Mouse (Mus musculus): ENCODE data around the gene Crot. TPM values are rescaled to one million over a fixed set of nuclear protein-coding genes. Genes with fewer than 3 reads are reported as not detected.
"Not testable (repeated sequence)": the region's sequence is repeated elsewhere in the genome, so short reads cannot be mapped to it uniquely, and the experiment has no call there.

Gene Crot
- total RNA-seq, 2 experiments from 2014 or later, result 22.6 to 25.4 TPM

GRCm38 (mm10) chr5:8995966-8996685 is 998 bp downstream of the Crot start:
- no peak for DNase-seq

GRCm38 (mm10) chr5:8991626-8992025 is 5.5 kb downstream of the Crot start:
- DNase-seq, result no peak

GRCm38 (mm10) chr5:8990526-8990925 is 6.6 kb downstream of the Crot start:
- no peak for DNase-seq

- DNase-seq, result no peak
These were observed 9.2 kb downstream of the Crot start for GRCm38 (mm10) chr5:8987925-8988324.

- DNase-seq, result no peak
These were observed 11.7 kb downstream of the Crot start for GRCm38 (mm10) chr5:8985470-8985869.

GRCm38 (mm10) chr5:8974721-8975120 is 22.4 kb downstream of the Crot start:
- no peak for DNase-seq

GRCm38 (mm10) chr5:8972355-8972754 is 24.8 kb downstream of the Crot start:
- no peak for DNase-seq

GRCm38 (mm10) chr5:8970694-8971093 is 26.4 kb downstream of the Crot start:
- DNase-seq, result no peak

GRCm38 (mm10) chr5:8964487-8964886 is 32.6 kb downstream of the Crot start:
- no peak for DNase-seq

GRCm38 (mm10) chr5:8960534-8960933 is 36.6 kb downstream of the Crot start:
- DNase-seq, result no peak

- no peak for DNase-seq
These were observed 41.6 kb downstream of the Crot start for GRCm38 (mm10) chr5:8955544-8955943.

- DNase-seq, result no peak
These were observed 43.5 kb downstream of the Crot start for GRCm38 (mm10) chr5:8953660-8954059.

- DNase-seq, result no peak
These were observed 49.6 kb downstream of the Crot start for GRCm38 (mm10) chr5:8947423-8948110.

- DNase-seq, result no peak
These were observed 53.3 kb downstream of the Crot start for GRCm38 (mm10) chr5:8943836-8944235.

- DNase-seq, result not testable (repeated sequence)
These were observed 55.9 kb downstream of the Crot start for GRCm38 (mm10) chr5:8941266-8941665.

GRCm38 (mm10) chr5:8937965-8938364 is 59.2 kb downstream of the Crot start:
- DNase-seq, result no peak

GRCm38 (mm10) chr5:8928440-8928839 is 68.7 kb downstream of the Crot start:
- no peak for DNase-seq

- no peak for DNase-seq
These were observed 80.1 kb downstream of the Crot start for GRCm38 (mm10) chr5:8917069-8917468.

GRCm38 (mm10) chr5:8916400-8916799 is 80.7 kb downstream of the Crot start:
- DNase-seq, result no peak

Other genes with a start within 250 kb of the Crot start
- 1 to 10 TPM; 3.3 to 3.5 TPM for gene Abcb1b, start 199.2 kb downstream of the Crot start, total RNA-seq (2021)
- gene Abcb4, start 103.6 kb downstream of the Crot start, total RNA-seq (2021), result 1 to 10 TPM; 4.6 to 7.0 TPM
- gene Tmem243, start 103.3 kb upstream of the Crot start, total RNA-seq (2021), result 1 to 10 TPM; 8.5 to 9.6 TPM
- gene Dmtf1, start 164.5 kb upstream of the Crot start, total RNA-seq (2021), result 10 to 100 TPM; 53.8 to 58.0 TPM

All from layer of hippocampus, postnatal 36 days (tissue).